Mouse (Mus musculus) limb, embryonic 13.5 days (tissue): Measurements from ENCODE around the gene Ust. TPM values are rescaled to one million over a fixed set of nuclear protein-coding genes. Genes with fewer than 3 reads are reported as not detected.

ENCODE experiments used
- ATAC-seq: fragments of 200-750 bp; cut with Nextera tagmentation; 2 replicates; pipeline ENCODE4 v1.8.0; 2017; ENCODE audit warnings: low read depth, moderate number of reproducible peaks, moderate TSS enrichment; ENCODE audit not compliant: low FRiP score
- H3K27ac ChIP-seq: fragments of 300-500 bp; sonication (generic); 2 replicates; pipeline ENCODE4 v1.5.1; 2015; ENCODE audit warnings: inconsistent platforms, mild to moderate bottlenecking, moderate library complexity
- H3K27me3 ChIP-seq: fragments of 300-500 bp; sonication (generic); 2 replicates; pipeline ENCODE4 v1.6.1; 2015; ENCODE audit warnings: mild to moderate bottlenecking, inconsistent platforms
- H3K36me3 ChIP-seq: fragments of 300-500 bp; sonication (generic); 2 replicates; pipeline ENCODE4 v1.6.1; 2015; ENCODE audit warnings: inconsistent platforms, mild to moderate bottlenecking, moderate library complexity
- H3K4me1 ChIP-seq: fragments of 300-500 bp; sonication (generic); 2 replicates; pipeline ENCODE4 v1.6.1; 2015; ENCODE audit warnings: inconsistent platforms
- H3K4me2 ChIP-seq: fragments of 300-500 bp; sonication (generic); replicated peaks from 2 replicates; pipeline ENCODE4 v1.6.1; 2015; ENCODE audit warnings: inconsistent platforms, mild to moderate bottlenecking, moderate library complexity
- H3K4me3 ChIP-seq: fragments of 300-500 bp; sonication (generic); 2 replicates; pipeline ENCODE4 v1.5.1; 2015; ENCODE audit warnings: moderate library complexity, mild to moderate bottlenecking, inconsistent platforms
- H3K9ac ChIP-seq: fragments of 300-500 bp; sonication (generic); 2 replicates; pipeline ENCODE4 v1.6.1; 2015; ENCODE audit warnings: mild to moderate bottlenecking, inconsistent platforms
- H3K9me3 ChIP-seq: fragments of 300-500 bp; sonication (generic); 2 replicates; pipeline ENCODE4 v1.6.1; 2016; ENCODE audit warnings: inconsistent platforms
- WGBS: fragments of 180-500 bp; shearing (Covaris S2); methylation state at CpG from one replicate; pipeline ENCODE4 v1.1.7; 2015; 5-methylcytosine and 5-hydroxymethylcytosine counted together
- polyA plus RNA-seq: library from polyadenylated mRNA; unstranded; fragments of >200 nt; fragmentation: Nextera tagmentation; extraction: Ambion mirVana; gene quantifications from 2 replicates; pipeline ENCODE4 v1.2.1, GENCODE M21; 2015

Gene Ust
- polyA plus RNA-seq, 1 experiment from 2014 or later = 9.1 TPM

- Histone ChIP-seq H3K27ac (no peak overlapping the region), H3K4me1 (peaks cover 24% of the 10 kb centered on the region), H3K9me3 (no peaks in the 10 kb centered on the region), H3K27me3 (peaks cover 17% of the 10 kb centered on the region), H3K4me2 (no peak overlapping the region), H3K9ac (no peak overlapping the region), H3K4me3 (no peak overlapping the region), H3K36me3 (no peaks in the 10 kb centered on the region)
- 64% methylated on average over 7 of the region's 7 CpGs for WGBS
- ATAC-seq = no peak
These were observed 2.3 kb upstream of the Ust start for GRCm38 (mm10) chr10:8520766-8521395.

GRCm38 (mm10) chr10:8519014-8519491, 428 bp upstream of the Ust start:
- no peaks in the 10 kb centered on the region for H3K9me3 ChIP-seq
- peaks cover 17% of the 10 kb centered on the region for H3K27me3 ChIP-seq
- no peaks in the 10 kb centered on the region; the same call in 1 of the 2 replicates for H3K36me3 ChIP-seq
- H3K4me3 ChIP-seq = peak overlapping the region; percentile 78
- peaks cover 24% of the 10 kb centered on the region for H3K4me1 ChIP-seq
- H3K9ac ChIP-seq = peak overlapping the region; percentile 84
- H3K27ac ChIP-seq = no peak overlapping the region
- 1% methylated on average over 17 of the region's 18 CpGs for WGBS
- H3K4me2 ChIP-seq = peak overlapping the region; percentile 90
- ATAC-seq = peak; percentile 9; the same call in 1 of the 2 replicates

- H3K4me1 ChIP-seq = peaks cover 24% of the 10 kb centered on the region
- peak overlapping the region; percentile 84 for H3K9ac ChIP-seq
- H3K27me3 ChIP-seq = peaks cover 17% of the 10 kb centered on the region
- no peaks in the 10 kb centered on the region for H3K9me3 ChIP-seq
- H3K27ac ChIP-seq = no peak overlapping the region
- H3K36me3 ChIP-seq = no peaks in the 10 kb centered on the region; the same call in 1 of the 2 replicates
- WGBS = 1% methylated on average over 26 of the region's 26 CpGs
- 0 out of 2 replicates have a peak, but pooled peaks have one; percentile 10 for ATAC-seq
- H3K4me3 ChIP-seq = peak overlapping the region; percentile 78
- H3K4me2 ChIP-seq = peak overlapping the region; percentile 90
These were observed 959 bp downstream of the Ust start for GRCm38 (mm10) chr10:8517591-8518140.

GRCm38 (mm10) chr10:8516916-8517524, 1.6 kb downstream of the Ust start:
- Histone ChIP-seq H3K9ac (peak overlapping the region; percentile 84), H3K27me3 (peaks cover 17% of the 10 kb centered on the region)
- WGBS = 12% methylated on average over 9 of the region's 9 CpGs

GRCm38 (mm10) chr10:8513690-8514089, 4.9 kb downstream of the Ust start:
- Histone ChIP-seq H3K4me1 (peaks cover 17% of the 10 kb centered on the region; the same call in 1 of the 2 replicates), H3K9me3 (no peaks in the 10 kb centered on the region), H3K36me3 (no peaks in the 10 kb centered on the region; the same call in 1 of the 2 replicates), H3K9ac (no peak overlapping the region), H3K4me2 (no peak overlapping the region), H3K27ac (no peak overlapping the region), H3K4me3 (no peak overlapping the region), H3K27me3 (peaks cover 13% of the 10 kb centered on the region)
- no peak for ATAC-seq
- WGBS = 82% methylated on average over 3 of the region's 3 CpGs

More at GRCm38 (mm10) chr10:8516916-8517524, 1.6 kb downstream of the Ust start:
- Histone ChIP-seq H3K4me3 (peak overlapping the region; percentile 78), H3K9me3 (no peaks in the 10 kb centered on the region), H3K4me1 (peaks cover 24% of the 10 kb centered on the region), H3K27ac (no peak overlapping the region), H3K36me3 (no peaks in the 10 kb centered on the region; the same call in 1 of the 2 replicates), H3K4me2 (peak overlapping the region; percentile 90)
- ATAC-seq = no peak

- no peak for ATAC-seq
- peaks cover 9% of the 10 kb centered on the region; the same call in 1 of the 2 replicates for H3K4me1 ChIP-seq
- H3K9ac ChIP-seq = no peak overlapping the region
- H3K9me3 ChIP-seq = no peaks in the 10 kb centered on the region
- H3K4me3 ChIP-seq = no peak overlapping the region
- peaks cover 10% of the 10 kb centered on the region for H3K27me3 ChIP-seq
- H3K36me3 ChIP-seq = no peaks in the 10 kb centered on the region; the same call in 1 of the 2 replicates
- H3K4me2 ChIP-seq = no peak overlapping the region
- H3K27ac ChIP-seq = no peak overlapping the region
- WGBS = 87% methylated on average over 6 of the region's 6 CpGs
These were observed 6.4 kb downstream of the Ust start for GRCm38 (mm10) chr10:8512222-8512621.

- Histone ChIP-seq H3K9me3 (no peaks in the 10 kb centered on the region), H3K36me3 (no peaks in the 10 kb centered on the region; the same call in 1 of the 2 replicates), H3K9ac (no peak overlapping the region), H3K27me3 (peaks cover 6% of the 10 kb centered on the region), H3K4me1 (0 out of 2 replicates have a peak, but pooled peaks cover 4% of the 10 kb centered on the region), H3K27ac (no peak overlapping the region), H3K4me3 (no peak overlapping the region), H3K4me2 (no peak overlapping the region)
- WGBS = 79% methylated on average over 8 of the region's 8 CpGs
- no peak for ATAC-seq
These were observed 6.9 kb downstream of the Ust start for GRCm38 (mm10) chr10:8511760-8512159.

- no peaks in the 10 kb centered on the region for H3K27me3 ChIP-seq
- H3K36me3 ChIP-seq = peaks cover 5% of the 10 kb centered on the region; the same call in 1 of the 2 replicates
- ATAC-seq = no peak
- WGBS = 62% methylated on average over 3 of the region's 3 CpGs
- H3K4me3 ChIP-seq = no peak overlapping the region
- no peaks in the 10 kb centered on the region for H3K9me3 ChIP-seq
- H3K27ac ChIP-seq = no peak overlapping the region
- H3K9ac ChIP-seq = no peak overlapping the region
- no peak overlapping the region for H3K4me2 ChIP-seq
- peaks cover 19% of the 10 kb centered on the region for H3K4me1 ChIP-seq
These were observed 12.4 kb downstream of the Ust start for GRCm38 (mm10) chr10:8506247-8506573.

- WGBS = 40% methylated on average over 13 of the region's 13 CpGs
- H3K4me2 ChIP-seq = peak overlapping the region; percentile 23; the same call in 1 of the 2 replicates
These were observed 13.0 kb downstream of the Ust start for GRCm38 (mm10) chr10:8505346-8506246.

GRCm38 (mm10) chr10:8504832-8505231, 13.8 kb downstream of the Ust start:
- no peaks in the 10 kb centered on the region for H3K27me3 ChIP-seq
- peaks cover 19% of the 10 kb centered on the region for H3K4me1 ChIP-seq
- H3K4me3 ChIP-seq = no peak overlapping the region
- H3K27ac ChIP-seq = no peak overlapping the region
- H3K9me3 ChIP-seq = no peaks in the 10 kb centered on the region
- no peak for ATAC-seq
- peaks cover 8% of the 10 kb centered on the region for H3K36me3 ChIP-seq
- H3K4me2 ChIP-seq = no peak overlapping the region
- no peak overlapping the region for H3K9ac ChIP-seq
- 81% methylated on average over 4 of the region's 4 CpGs for WGBS

More at GRCm38 (mm10) chr10:8505346-8506246, 13.0 kb downstream of the Ust start:
- no peak overlapping the region; the same call in 1 of the 2 replicates for H3K27ac ChIP-seq
- no peak overlapping the region for H3K4me3 ChIP-seq
- H3K9ac ChIP-seq = no peak overlapping the region
- peaks cover 19% of the 10 kb centered on the region for H3K4me1 ChIP-seq
- ATAC-seq = peak; percentile 66; the same call in 1 of the 2 replicates
- H3K9me3 ChIP-seq = no peaks in the 10 kb centered on the region
- no peaks in the 10 kb centered on the region for H3K27me3 ChIP-seq
- H3K36me3 ChIP-seq = peaks cover 8% of the 10 kb centered on the region
